Mouse (Mus musculus) bone marrow macrophage, adult 2 months (primary cell): ENCODE measurements around the gene Asb3.

Experiments
- CTCF ChIP-seq: IDR thresholded peaks from 2 replicates; pipeline ENCODE4 v1.5.1; 2012; ENCODE audit warnings: low read depth, mild to moderate bottlenecking, low read length, moderate library complexity
- POLR2A ChIP-seq: IDR thresholded peaks from 2 replicates; pipeline ENCODE4 v1.6.1; 2012; ENCODE audit warnings: mild to moderate bottlenecking, low read depth, low read length, borderline replicate concordance

GRCm38 (mm10) chr11:30838793-30839192, 46.4 kb upstream of the Asb3 start:
- TF ChIP-seq POLR2A: no peak
- TF ChIP-seq CTCF: no peak
